Mouse (Mus musculus): ENCODE results near the gene Mtfp1.

The Mtfp1 gene

GRCm38 (mm10) chr11:4098120-4098519, 2.9 kb upstream of the Mtfp1 start:
- TF ChIP-seq POU5F1 (IDR thresholded peaks at IDR 0.05; ENCODE audit: borderline replicate concordance, low read length) (no peak), NANOG (IDR thresholded peaks at IDR 0.05; ENCODE audit: borderline replicate concordance, low read length) (no peak), CTCF (conservative IDR thresholded peaks at IDR 0.05; ENCODE audit: low read length) (peak; percentile 10; the same call in 1 of the 2 replicates)
- H3K9me3 ChIP-seq (ENCODE audit: low read length) = no peaks in the 10 kb centered on the region

GRCm38 (mm10) chr11:4097091-4097621, 1.9 kb upstream of the Mtfp1 start:
- Histone ChIP-seq H3K4me3 (replicated peaks; ENCODE audit: low read length) (peak overlapping the region; percentile 86), H3K36me3 (ENCODE audit: insufficient read depth, low read length) (peaks cover 39% of the 10 kb centered on the region), H3K9me3 (ENCODE audit: low read length) (no peaks in the 10 kb centered on the region), H3K27me3 (ENCODE audit: insufficient read depth, low read length) (no peaks in the 10 kb centered on the region), H3K4me1 (replicated peaks; ENCODE audit: low read depth, low read length) (peaks cover 55% of the 10 kb centered on the region)
- TF ChIP-seq POU5F1 (IDR thresholded peaks at IDR 0.05; ENCODE audit: borderline replicate concordance, low read length) (no peak), CTCF (conservative IDR thresholded peaks at IDR 0.05; ENCODE audit: low read length) (no peak), NANOG (IDR thresholded peaks at IDR 0.05; ENCODE audit: borderline replicate concordance, low read length) (no peak)

More at GRCm38 (mm10) chr11:4098120-4098519, 2.9 kb upstream of the Mtfp1 start:
- Histone ChIP-seq H3K27me3 (ENCODE audit: insufficient read depth, low read length) (no peaks in the 10 kb centered on the region), H3K4me3 (replicated peaks; ENCODE audit: low read length) (0 out of 2 replicates have a peak overlapping the region, but pooled peaks have one; percentile 13), H3K4me1 (replicated peaks; ENCODE audit: low read depth, low read length) (peaks cover 55% of the 10 kb centered on the region), H3K36me3 (ENCODE audit: insufficient read depth, low read length) (peaks cover 39% of the 10 kb centered on the region)

DNA sequence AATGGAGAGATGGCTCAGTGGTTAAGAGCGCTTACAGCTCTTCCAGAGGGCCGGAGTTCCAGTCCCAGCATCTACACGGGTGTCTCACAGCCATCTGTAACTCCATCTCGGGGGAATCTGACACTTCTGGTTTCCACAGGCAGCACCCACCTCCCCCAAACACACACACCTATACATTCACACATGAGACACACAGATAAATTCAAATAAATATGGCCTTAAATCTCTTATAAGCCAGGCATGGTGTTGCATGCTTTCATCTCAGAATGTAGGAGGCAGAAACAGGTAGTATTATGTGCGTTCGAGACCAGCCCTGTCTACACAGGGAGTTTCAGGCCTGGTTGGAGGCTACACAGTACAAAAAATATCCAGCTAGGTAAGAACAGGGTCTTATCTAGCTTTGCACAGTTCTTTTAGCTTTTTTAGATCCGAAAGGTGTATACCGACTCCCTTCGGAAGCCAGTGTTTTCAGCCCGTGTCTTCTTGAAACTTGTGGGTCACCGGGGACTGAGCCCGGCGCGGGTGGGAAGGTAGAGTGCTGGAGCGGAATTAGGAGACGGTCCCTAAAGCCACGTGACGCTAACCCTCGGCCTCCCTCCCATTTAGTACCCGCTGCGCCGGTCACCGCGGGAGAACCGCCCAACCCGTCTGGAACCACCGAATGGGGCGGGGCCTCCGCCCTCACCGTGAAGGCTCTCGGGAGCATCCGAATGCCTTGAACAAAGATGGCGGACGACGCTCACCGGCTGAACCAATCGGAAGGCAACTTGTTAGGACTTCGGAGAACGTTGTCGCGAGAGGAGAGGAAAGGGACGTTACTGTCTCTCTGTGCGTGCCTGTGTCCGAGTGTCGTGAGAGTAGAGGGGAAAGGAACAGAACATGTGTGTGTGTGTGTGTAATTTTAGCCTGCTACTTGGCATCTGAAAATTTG, 1.1 kb upstream of the Mtfp1 start:
- peaks cover 55% of the 10 kb centered on the region for H3K4me1 ChIP-seq (replicated peaks; ENCODE audit: low read depth, low read length)
- peak overlapping the region; percentile 86 for H3K4me3 ChIP-seq (replicated peaks; ENCODE audit: low read length)
- peaks cover 42% of the 10 kb centered on the region for H3K36me3 ChIP-seq (ENCODE audit: insufficient read depth, low read length)
- TF ChIP-seq POU5F1 (IDR thresholded peaks at IDR 0.05; ENCODE audit: borderline replicate concordance, low read length) = no peak
- H3K9me3 ChIP-seq (ENCODE audit: low read length) = peaks cover under 1% of the 10 kb centered on the region; the same call in 1 of the 2 replicates
- no peaks in the 10 kb centered on the region for H3K27me3 ChIP-seq (ENCODE audit: insufficient read depth, low read length)

DNA sequence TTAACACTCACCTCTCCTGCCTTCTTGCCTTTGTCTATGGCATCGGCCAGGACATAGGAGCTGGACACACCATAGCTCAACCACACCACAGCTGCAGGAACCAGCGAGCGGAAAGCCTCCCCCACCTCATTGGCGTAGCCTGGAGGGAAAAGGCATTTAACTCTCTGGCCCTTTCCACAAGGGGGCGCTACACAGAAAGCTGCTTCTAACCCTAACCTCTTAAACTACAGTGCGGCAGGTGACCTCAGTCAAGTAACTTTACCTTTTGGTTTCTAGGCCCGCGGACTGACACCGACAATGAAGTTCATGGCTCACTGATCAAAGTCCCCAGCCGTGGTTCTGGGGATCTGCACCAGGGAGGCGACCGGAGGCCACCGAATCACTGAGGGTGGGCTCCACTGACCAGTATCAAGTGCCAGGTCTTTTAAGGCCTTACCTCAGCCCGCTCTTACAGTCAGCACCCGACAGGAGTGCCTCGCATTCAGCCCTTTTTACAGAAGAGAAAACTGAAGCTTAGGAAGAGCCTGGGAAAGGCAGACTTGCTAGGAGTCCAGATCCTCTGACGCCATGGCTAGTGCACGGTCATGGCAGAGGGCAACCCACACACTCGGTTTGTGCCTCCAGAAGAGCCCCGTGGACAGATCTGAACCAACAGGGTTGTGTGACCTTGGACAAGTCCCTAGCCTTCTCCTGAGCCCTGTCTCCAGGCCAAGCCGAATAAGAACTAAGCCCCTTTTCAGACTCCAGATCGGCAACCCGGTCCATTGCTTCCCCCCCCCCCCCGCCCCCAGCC, 671 bp downstream of the Mtfp1 start:
- Histone ChIP-seq H3K27me3 (ENCODE audit: insufficient read depth, low read length) (no peaks in the 10 kb centered on the region), H3K9me3 (ENCODE audit: low read length) (peaks cover 8% of the 10 kb centered on the region), H3K4me1 (replicated peaks; ENCODE audit: low read depth, low read length) (peaks cover 52% of the 10 kb centered on the region), H3K36me3 (ENCODE audit: insufficient read depth, low read length) (peaks cover 45% of the 10 kb centered on the region), H3K4me3 (replicated peaks; ENCODE audit: low read length) (peak overlapping the region; percentile 86)
- TF ChIP-seq NANOG (IDR thresholded peaks at IDR 0.05; ENCODE audit: borderline replicate concordance, low read length) (no peak), POU5F1 (IDR thresholded peaks at IDR 0.05; ENCODE audit: borderline replicate concordance, low read length) (no peak), CTCF (conservative IDR thresholded peaks at IDR 0.05; ENCODE audit: low read length) (peak; percentile 85)

DNA sequence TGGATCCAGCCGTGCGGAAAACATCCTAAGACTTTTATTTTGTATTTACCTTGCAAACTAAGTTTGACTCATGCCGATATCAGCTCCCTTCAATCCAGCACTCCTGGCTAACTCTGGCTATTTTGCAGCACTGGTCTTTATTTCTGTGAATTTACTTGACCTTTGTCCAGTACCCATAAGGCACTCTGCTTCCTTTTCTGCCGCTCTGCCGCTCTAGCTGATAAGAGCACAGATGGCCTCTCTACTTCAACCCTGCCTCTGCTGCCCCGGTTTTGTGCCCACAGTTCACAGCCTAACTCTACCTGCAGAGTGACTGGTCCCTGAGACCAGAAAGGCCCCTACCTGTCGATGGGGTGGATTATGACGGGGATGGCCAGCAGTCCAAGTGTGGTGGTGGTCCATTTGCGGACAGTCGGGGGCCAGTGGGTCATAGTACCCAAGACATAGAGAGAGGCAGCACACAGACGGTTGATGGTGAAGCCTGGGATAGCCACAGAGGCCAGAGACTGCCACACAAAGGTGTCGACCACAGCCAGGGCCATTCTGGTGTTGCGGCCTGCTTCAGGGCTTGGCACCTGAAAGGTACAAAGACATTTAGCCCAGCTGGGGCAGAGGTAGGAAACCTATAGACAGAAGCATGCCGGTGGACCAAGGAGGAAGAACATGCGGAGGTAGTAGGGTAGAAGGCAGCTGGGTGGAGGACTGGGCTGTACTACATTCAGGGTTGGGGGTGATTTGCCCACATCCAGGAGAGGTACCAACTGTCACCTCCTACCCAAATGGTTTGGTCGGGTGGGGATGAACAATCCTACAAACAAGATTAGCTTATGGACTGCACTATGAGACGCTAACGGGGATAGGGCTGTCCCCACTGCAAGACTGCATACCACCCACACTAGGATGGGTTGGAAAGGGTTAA, 1.5 kb downstream of the Mtfp1 start:
- H3K9me3 ChIP-seq (ENCODE audit: low read length) = peaks cover 8% of the 10 kb centered on the region
- H3K36me3 ChIP-seq (ENCODE audit: insufficient read depth, low read length) = peaks cover 40% of the 10 kb centered on the region
- H3K4me3 ChIP-seq (replicated peaks; ENCODE audit: low read length) = peak overlapping the region; percentile 86
- TF ChIP-seq POU5F1 (IDR thresholded peaks at IDR 0.05; ENCODE audit: borderline replicate concordance, low read length) (no peak), CTCF (conservative IDR thresholded peaks at IDR 0.05; ENCODE audit: low read length) (no peak), NANOG (IDR thresholded peaks at IDR 0.05; ENCODE audit: borderline replicate concordance, low read length) (no peak)
- H3K27me3 ChIP-seq (ENCODE audit: insufficient read depth, low read length) = no peaks in the 10 kb centered on the region
- H3K4me1 ChIP-seq (replicated peaks; ENCODE audit: low read depth, low read length) = peaks cover 43% of the 10 kb centered on the region

DNA sequence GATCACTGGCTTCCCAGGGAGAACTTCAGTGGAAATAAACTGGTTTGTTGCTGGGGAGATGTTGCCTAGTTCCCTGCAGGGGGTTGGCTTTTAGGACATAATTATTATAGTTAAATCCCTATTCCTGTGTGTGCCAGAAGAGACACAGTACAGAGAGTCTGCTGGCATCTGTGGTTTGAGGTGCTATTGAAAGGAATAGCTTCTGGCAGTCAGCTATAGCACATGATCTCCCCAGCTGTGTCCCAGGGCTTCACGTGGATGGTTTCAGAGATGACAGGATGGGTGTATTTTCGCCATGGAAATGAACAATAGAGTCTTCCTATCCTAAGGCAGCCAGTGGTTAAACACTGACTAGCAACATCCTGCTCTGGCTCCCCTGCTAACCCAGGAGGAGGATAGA, 8.0 kb downstream of the Mtfp1 start:
- H3K36me3 ChIP-seq (ENCODE audit: insufficient read depth, low read length) = peaks cover 17% of the 10 kb centered on the region
- no peaks in the 10 kb centered on the region for H3K4me1 ChIP-seq (replicated peaks; ENCODE audit: low read depth, low read length)
- peaks cover 6% of the 10 kb centered on the region; the same call in 1 of the 2 replicates for H3K27me3 ChIP-seq (ENCODE audit: insufficient read depth, low read length)
- no peak overlapping the region for H3K4me3 ChIP-seq (replicated peaks; ENCODE audit: low read length)
- TF ChIP-seq POU5F1 (IDR thresholded peaks at IDR 0.05; ENCODE audit: borderline replicate concordance, low read length) (no peak), CTCF (conservative IDR thresholded peaks at IDR 0.05; ENCODE audit: low read length) (no peak), NANOG (IDR thresholded peaks at IDR 0.05; ENCODE audit: borderline replicate concordance, low read length) (no peak)
- peaks cover 18% of the 10 kb centered on the region for H3K9me3 ChIP-seq (ENCODE audit: low read length)

- peaks cover 6% of the 10 kb centered on the region; the same call in 1 of the 2 replicates for H3K27me3 ChIP-seq (ENCODE audit: insufficient read depth, low read length)
- TF ChIP-seq NANOG (IDR thresholded peaks at IDR 0.05; ENCODE audit: borderline replicate concordance, low read length) = no peak
- no peak for TF ChIP-seq POU5F1 (IDR thresholded peaks at IDR 0.05; ENCODE audit: borderline replicate concordance, low read length)
- TF ChIP-seq CTCF (conservative IDR thresholded peaks at IDR 0.05; ENCODE audit: low read length) = no peak
- peaks cover 7% of the 10 kb centered on the region for H3K36me3 ChIP-seq (ENCODE audit: insufficient read depth, low read length)
- no peaks in the 10 kb centered on the region for H3K4me1 ChIP-seq (replicated peaks; ENCODE audit: low read depth, low read length)
- peaks cover 26% of the 10 kb centered on the region for H3K9me3 ChIP-seq (ENCODE audit: low read length)
- no peak overlapping the region for H3K4me3 ChIP-seq (replicated peaks; ENCODE audit: low read length)
These were observed 9.0 kb downstream of the Mtfp1 start for GRCm38 (mm10) chr11:4086246-4086645.

Measured in E14TG2a.4 (cell line).